Mouse (Mus musculus): ENCODE data around the gene Caly.
A peak's percentile ranks its signal among the peaks of the same experiment; 100 is the strongest.

The Caly gene

GRCm38 (mm10) chr7:140082242-140082678, at the start of gene Caly:
Gene Caly, minus strand, starts transcription at chr7:140082548.
- DNase-seq (ENCODE audit: extremely low read depth, insufficient read length, low spot score), result no peak

- no peak for DNase-seq (ENCODE audit: extremely low read depth, insufficient read length, low spot score)
These were observed 45.6 kb upstream of the Caly start for GRCm38 (mm10) chr7:140127911-140128310.

GRCm38 (mm10) chr7:140126934-140127333, 44.6 kb upstream of the Caly start:
- no peak for DNase-seq (ENCODE audit: extremely low read depth, insufficient read length, low spot score)

- DNase-seq (ENCODE audit: extremely low read depth, insufficient read length, low spot score), result no peak
These were observed 43.6 kb upstream of the Caly start for GRCm38 (mm10) chr7:140126022-140126350.

- peak; percentile 77 for DNase-seq (ENCODE audit: extremely low read depth, insufficient read length, low spot score)
These were observed 43.1 kb upstream of the Caly start for GRCm38 (mm10) chr7:140125278-140126021.

- DNase-seq (ENCODE audit: extremely low read depth, insufficient read length, low spot score), result no peak
These were observed 42.0 kb upstream of the Caly start for GRCm38 (mm10) chr7:140124382-140124781.

GRCm38 (mm10) chr7:140122765-140123164, 40.4 kb upstream of the Caly start:
- DNase-seq (ENCODE audit: extremely low read depth, insufficient read length, low spot score), result no peak

- no peak for DNase-seq (ENCODE audit: extremely low read depth, insufficient read length, low spot score)
These were observed 39.1 kb upstream of the Caly start for GRCm38 (mm10) chr7:140121338-140121910.

- DNase-seq (ENCODE audit: extremely low read depth, insufficient read length, low spot score), result no peak
These were observed 38.1 kb upstream of the Caly start for GRCm38 (mm10) chr7:140120484-140120883.

GRCm38 (mm10) chr7:140116329-140117054, 34.1 kb upstream of the Caly start, which contains the start of gene Echs1:
Gene Echs1, minus strand, starts transcription at chr7:140116476.
- peak; percentile 95 for DNase-seq (ENCODE audit: extremely low read depth, insufficient read length, low spot score)

GRCm38 (mm10) chr7:140115583-140116328, 33.4 kb upstream of the Caly start, which contains the start of gene Paox:
Gene Paox, plus strand, starts transcription at chr7:140115799.
- peak; percentile 57 for DNase-seq (ENCODE audit: extremely low read depth, insufficient read length, low spot score)

GRCm38 (mm10) chr7:140111943-140112342, 29.6 kb upstream of the Caly start:
- DNase-seq (ENCODE audit: extremely low read depth, insufficient read length, low spot score), result peak; percentile 68

GRCm38 (mm10) chr7:140104009-140104408, 21.7 kb upstream of the Caly start:
- DNase-seq (ENCODE audit: extremely low read depth, insufficient read length, low spot score), result no peak

- DNase-seq (ENCODE audit: extremely low read depth, insufficient read length, low spot score), result peak; percentile 86
These were observed 19.9 kb upstream of the Caly start, which contains the start of gene Fuom for GRCm38 (mm10) chr7:140101993-140102860. Gene Fuom, minus strand, starts transcription at chr7:140102441.

- DNase-seq (ENCODE audit: extremely low read depth, insufficient read length, low spot score), result no peak
These were observed 19.1 kb upstream of the Caly start for GRCm38 (mm10) chr7:140101498-140101897.

GRCm38 (mm10) chr7:140098466-140098865, 16.1 kb upstream of the Caly start:
- no peak for DNase-seq (ENCODE audit: extremely low read depth, insufficient read length, low spot score)

GRCm38 (mm10) chr7:140096055-140096454, 13.7 kb upstream of the Caly start:
- no peak for DNase-seq (ENCODE audit: extremely low read depth, insufficient read length, low spot score)

- DNase-seq (ENCODE audit: extremely low read depth, insufficient read length, low spot score), result no peak
These were observed 13.2 kb upstream of the Caly start for GRCm38 (mm10) chr7:140095556-140095955.

GRCm38 (mm10) chr7:140094954-140095353, 12.6 kb upstream of the Caly start:
- DNase-seq (ENCODE audit: extremely low read depth, insufficient read length, low spot score), result no peak

All from 3134 (cell line).